Mouse (Mus musculus): ENCODE data around the gene Inpp5f. TPM values are rescaled to one million over a fixed set of nuclear protein-coding genes. Genes with fewer than 3 reads are reported as not detected.
"Not testable (repeated sequence)": the region's sequence is repeated elsewhere in the genome, so short reads cannot be mapped to it uniquely, and the experiment has no call there.

Gene Inpp5f
- 1 to 10 TPM; 8.9 to 9.9 TPM for total RNA-seq (2021)

DNA sequence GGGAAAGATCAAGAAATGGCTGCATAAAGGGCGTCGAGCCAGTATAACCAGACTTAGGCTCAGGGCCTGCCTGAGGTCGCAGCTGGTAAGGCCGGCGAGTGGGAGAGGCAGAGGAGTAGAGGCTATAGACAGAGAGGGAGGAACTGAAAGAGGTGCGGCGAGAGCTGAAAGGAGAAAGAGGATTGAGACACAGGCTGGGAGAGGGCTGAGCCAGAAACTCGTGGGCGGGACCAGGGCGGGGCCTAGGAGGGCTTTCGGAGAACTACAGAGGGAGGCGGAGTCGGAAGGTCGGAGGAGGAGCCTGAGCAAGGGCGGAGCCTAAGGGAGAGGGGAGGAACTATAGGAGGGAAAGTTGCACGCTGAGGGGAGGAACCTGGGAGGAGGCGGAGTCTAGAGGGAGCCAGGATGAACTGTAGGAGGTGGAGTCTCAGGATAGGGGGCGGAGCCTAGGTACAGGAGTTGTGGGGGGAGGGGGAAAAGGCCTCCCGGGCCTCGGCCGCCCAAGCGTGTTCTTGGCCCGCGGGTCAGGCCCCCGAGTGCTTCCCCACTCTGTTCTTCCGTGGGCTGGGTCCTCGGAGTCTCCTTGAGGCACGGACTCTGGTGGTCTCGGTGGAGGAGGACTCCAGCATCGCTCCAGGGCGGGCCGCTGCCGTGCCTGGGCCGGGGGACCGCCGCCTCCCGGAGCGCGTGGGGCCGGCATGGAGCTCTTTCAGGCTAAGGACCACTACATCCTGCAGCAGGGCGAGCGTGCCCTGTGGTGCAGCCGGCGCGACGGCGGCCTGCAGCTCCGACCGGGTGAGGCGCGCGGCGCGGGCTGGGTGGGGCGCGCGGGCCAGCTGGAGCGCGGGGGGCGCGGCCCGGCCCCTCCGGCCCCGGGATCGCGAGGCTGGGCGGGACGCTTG is at the start of gene Inpp5f:
Gene Inpp5f, plus strand, starts transcription at position 432 of the 902 bp plus-strand sequence.
- peak; percentile 100 for DNase-seq

DNA sequence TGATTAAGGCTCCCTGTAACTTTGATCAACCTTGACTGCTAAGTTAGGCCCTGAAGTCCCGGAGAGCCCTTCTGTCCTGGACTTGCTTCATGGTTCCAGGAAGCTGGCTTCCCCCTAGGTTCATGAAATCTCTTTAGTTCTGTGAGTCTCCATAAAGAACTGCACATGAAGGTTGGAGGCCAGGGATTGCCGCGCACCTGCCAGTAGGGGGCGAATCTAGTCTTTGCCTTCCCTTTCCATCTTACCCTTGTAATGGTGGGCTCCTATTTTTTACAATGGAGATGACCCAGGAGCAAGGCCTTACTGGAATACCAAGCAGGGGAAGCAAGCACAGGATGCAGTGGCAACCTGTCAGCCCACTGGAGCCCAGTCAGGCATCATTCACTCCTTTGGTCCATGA is 47.8 kb upstream of the Inpp5f start:
- peak; percentile 43 for DNase-seq

DNA sequence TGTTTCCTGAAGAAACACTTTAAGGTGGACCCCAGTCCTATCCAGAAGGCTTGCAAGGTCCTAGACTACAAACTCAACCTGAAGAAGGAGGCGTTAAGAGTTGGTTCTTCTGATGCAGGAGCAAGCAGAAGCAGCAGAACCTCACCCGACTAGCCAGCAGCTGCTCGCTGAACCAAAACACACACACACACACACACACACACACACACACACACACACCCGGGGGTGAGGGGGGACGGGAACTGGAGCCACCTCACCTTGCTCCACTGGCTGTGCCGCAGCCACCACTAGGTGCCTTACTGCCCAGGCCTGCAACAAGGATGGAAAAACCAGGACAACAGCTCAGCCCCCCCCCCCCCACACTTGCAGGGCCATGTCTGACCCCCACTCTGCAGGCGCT is 44.8 kb upstream of the Inpp5f start:
- no peak for DNase-seq

DNA sequence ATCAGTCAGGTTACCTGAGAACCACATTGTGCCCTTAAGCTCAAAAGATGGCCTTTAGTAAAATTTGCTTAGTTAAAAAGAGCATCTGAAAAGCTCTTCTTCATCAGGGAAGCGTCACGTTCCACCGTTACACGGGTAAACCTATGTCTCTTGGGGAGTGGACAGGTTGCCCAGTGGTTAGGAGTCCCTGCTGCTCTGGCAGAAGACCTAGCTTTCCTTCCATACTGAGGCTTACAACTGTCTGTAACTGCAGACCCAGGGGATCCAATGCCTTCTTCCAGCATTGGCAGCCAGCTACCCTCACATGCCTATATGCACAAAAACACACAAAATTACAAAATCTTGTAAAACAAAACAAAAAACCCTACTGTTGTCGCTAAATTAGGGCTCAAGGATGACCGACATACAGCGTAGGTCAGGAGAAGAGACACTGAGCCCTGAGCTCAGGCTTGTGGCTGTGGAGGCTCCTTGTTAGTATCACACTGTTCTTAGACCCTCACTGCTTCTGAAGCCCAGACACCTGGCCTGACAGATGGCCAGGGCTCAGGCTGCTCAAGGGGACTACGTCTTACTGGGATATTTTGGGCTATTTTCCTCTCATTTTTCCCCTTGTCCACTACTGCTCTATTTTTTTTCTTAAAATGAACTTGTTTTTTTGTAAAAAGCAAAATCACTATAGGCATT is 43.4 kb upstream of the Inpp5f start:
- no peak for DNase-seq

DNA sequence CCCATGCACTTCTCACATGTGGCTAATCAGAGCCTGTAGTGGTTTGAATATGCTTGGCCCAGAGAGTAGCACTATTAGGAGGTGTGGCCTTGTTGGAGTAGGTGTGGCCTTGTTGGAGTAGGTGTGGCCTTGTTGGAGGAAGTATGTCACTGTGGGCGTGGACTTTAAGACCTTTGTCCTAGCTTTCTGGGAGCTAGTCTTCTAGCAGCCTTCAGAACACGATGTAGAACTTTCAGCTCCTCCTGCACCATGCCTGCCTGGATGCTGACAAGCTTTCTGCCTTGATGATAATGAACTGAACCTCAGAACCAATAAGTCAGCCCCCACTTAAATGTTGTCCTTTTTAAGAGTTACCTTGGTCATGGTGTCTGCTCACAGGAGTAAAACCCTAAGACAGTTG is 41.7 kb upstream of the Inpp5f start:
- DNase-seq, result not testable (repeated sequence)

DNA sequence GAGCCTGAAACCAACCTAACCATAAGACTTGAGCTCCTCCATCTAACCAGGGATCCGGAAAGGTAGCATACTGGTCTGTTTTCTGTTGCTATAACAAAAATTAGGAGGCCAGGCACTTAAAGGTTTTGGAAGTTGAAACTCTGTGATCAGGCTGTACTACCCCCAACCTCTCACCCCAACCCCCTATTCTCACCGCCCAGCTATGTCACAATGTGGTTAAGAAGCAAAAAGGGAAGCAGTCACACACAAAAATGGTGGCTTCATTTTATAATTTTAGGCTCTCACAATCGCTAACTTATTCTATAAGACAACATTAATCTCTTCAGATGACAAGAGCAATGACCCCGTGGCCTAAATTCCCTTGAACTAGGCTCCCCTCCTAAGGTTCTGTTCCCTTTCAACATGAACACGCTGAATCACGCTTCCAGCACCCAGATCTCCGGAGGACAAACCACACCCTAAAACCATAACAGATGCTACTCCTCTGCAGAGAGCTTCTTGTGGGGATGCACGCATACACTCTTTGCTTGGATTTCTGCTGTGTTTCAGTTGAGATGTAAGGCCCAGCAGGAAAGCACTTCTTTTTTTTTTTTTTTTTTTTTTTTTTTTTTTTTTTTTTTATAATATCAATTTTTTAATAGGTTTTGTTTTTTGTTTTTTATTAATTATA is 41.0 kb upstream of the Inpp5f start:
- no peak for DNase-seq

DNA sequence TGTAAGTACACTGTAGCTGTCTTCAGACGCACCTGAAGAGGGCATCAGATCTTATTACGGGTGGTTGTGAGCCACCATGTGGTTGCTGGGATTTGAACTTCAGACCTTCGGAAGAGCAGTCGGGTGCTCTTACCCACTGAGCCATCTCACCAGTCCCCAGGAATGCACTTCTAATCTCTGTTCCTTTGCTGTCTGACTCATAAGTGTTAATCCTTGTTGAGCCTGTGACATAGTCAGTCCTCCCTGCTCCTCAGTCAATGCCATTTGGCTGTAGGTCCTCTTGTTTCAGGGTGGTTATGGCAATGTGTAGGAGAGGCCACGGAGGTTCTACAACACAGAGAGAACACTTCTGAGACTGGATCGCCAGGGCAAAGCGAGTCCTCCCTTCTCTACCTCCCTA is 40.5 kb upstream of the Inpp5f start:
- not testable (repeated sequence) for DNase-seq

DNA sequence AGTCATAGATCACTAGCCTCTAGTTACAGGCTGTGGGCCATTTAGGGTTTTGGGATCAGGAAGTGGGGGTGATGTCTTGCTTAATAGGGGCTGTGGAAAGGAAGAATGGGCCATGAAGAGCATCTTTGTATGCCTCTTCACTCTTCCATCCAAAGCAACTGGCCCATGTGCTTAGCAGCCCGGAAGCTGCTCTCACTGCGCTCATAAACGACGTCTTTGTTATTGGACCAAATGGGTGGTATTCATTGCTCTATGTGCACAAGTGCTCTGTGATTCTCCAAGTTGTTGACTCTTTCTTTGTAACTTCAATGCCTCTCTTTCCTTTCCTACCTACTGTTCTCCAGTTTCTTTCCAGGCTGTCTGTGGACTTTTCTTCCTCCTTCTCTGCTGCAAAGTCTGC is 39.1 kb upstream of the Inpp5f start:
- DNase-seq, result no peak

DNA sequence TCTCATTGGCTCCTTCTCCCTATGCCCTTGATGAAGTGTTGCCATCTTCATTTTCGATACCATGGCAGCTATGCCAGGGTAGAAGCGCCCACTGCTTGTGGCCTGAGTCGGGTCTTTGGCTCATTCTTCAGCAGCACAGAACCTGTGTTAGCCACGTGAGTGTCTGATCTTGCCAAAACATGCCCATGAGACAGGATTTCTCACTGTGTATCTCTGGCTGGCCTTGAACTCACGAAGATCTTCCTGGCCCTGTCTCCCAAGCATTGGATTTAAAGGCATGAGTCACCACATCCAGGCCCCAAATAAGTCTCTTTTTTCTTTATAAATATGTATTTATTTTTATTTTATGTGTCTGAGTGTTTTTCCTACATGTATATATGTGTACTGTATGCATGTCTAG is 35.9 kb upstream of the Inpp5f start:
- no peak for DNase-seq

DNA sequence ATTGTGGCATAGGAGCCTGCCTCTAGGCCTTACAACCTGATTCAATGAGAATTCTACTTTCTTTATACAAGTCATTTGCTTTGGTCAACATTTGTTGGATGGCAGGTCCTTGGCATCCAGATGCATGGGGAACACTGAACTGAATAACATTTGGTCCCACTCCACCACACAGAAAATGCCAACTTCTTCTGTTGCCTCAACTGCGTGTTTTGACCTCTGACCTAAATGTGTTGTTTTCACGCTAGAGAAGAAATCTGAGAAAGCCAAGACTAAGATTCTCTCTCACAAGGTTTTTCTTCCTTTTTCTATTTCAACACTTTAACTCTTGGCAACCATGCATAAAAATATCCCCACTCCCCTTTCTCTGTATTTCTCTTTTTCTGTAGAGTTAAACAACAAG is 35.3 kb upstream of the Inpp5f start:
- no peak for DNase-seq

DNA sequence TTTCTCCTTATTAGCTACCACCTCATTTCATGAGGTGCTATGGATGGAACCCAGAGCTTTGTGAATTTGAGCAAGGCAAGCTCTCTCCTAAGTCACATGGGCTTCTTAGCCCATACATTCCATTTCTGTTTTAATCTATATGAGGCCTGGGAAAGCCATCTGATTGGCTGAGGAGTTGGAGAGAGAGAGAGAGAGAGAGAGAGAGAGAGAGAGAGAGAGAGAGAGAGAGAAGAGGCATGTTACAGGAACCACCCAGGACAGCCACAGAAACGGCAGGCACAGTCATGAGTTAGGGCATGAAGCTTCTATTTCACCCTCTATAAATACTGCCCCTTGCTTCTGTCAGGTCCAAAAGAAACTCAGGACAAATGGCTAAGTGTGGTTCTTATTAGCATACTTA is 33.5 kb upstream of the Inpp5f start:
- DNase-seq, result no peak

DNA sequence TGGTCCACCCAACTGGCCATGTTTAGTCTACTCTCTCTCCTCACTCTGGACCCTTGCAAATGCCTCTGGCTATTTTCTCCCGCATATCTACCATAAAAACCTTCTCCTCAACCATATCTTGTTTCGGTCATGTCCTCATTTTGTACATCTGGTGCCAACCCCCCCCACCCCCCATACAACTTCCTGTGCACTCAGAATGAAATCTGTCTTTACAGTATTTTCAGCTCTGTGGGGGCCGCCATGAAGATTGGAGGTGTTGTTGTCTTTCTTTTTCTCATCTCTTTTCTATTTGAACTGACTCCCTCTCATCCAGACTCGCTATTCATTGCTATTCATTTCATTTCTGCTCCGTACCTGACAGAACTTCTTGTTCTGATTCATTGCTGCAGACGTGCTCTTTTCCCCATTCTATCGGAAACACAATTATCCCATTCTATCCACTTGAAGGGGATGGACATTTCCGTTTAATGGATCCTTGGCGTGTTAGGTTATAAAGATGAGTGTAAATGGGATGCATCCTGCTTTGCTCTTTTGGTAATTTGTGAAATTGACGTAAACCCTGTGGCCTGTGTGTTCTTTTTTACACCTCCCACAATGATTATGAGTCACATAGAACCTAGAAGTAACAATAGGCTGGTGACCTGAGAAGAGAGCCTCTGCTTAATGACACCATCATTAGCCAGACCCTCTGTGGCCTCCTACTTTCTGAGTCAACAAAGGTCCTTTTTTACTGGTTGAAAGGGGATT is 32.8 kb upstream of the Inpp5f start:
- no peak for DNase-seq

DNA sequence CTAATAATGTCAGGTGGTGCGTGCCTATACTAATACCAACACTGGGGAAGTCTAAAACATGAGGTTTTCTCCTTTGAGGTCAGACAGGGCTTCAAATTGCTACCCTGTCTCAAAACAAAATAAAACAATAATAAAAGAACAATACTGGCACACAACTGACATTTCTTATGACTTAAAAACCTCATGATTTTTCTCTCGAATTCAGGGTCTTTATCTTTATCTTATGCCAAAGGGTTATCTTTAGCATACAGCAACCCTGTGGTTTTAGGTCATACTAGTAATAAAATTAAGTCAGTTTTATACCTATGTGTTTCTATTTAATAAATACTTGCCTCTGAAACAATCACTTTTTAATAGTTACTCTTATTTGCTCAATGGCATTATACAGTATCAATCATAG is 31.7 kb upstream of the Inpp5f start:
- DNase-seq, result no peak

DNA sequence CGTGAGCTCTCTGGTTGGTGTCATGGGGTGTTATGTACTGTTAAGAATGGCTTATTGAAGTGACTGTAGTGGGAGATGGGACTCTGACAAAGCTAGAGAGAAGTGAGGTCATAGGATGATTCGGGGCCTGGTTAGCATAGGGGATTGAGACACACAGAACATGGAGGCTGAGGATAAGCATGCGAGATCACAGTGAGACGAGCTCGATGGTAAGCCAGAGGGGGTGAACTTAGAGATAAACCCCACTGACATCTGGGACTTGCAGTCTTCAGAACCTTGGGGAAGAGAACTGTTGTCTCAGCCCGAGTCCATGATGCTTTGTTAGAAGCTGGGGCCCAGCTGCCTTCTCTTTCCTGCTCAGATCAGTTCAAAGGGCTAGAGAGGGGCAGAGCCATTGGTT is 30.8 kb upstream of the Inpp5f start:
- DNase-seq, result no peak

DNA sequence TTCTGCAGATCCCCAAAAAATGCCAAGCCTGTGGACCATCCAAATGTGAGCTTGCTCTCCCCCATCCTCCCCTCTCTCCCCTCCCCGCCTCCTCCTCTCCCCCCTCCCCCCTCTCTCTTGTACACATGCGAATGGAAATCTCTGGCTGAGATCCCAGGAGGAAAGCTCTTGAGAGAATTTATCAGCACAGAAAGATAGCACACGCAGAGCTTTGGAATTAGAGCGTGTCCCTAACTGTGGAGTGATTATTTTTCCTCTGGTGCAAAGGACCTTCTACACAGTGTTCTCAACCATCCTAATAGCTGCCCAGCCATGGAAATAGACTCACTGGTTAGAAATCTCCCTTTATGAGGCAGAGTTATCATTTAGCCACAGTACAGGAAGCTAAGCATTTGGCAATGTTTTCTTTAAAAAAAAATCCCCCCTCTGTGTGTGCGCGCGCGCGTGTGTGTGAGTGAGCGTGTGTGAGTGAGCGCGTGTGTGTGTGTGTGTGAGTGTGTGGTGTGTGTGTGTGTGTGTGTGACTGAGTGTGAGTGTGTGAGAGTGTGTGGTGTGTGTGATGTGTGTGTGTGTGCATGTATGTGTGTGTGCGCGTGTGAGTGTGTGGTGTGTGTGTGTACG is 29.2 kb upstream of the Inpp5f start:
- DNase-seq, result peak; percentile 40

DNA sequence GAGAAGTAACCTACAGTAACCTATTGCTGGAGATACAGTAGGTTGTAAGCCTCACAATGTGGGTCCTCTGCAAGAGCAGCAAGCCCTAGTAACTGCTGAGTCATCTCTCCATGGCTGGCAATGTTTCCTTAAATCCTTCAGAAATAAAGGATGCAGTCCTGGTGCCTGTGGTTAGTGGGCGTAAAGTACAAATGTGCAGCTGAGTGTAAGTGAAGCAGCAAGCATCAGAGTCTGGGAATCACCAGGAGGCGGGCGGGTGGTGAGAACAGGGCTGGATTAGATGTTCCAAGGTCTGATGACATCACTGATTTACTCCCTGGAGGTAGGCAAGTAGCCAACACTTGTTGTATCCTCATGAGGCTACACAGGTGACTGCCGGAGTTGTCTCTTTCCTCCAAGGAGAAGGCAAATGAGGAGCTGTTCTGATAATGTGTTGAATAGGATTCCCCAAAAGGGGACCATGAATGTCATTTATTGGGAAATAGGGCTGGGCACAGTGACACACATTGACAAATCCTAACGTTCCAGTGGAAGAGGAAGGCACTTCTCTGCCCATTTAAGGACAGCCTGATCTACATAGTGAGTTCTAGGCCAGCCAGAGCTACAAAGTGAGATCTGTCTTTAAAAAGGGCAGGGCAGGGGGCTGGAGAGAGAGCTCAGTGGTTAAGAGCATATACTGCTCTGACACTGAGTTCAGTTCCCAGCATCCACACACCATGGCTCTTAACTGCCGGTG is 27.7 kb upstream of the Inpp5f start:
- DNase-seq, result peak; percentile 19

DNA sequence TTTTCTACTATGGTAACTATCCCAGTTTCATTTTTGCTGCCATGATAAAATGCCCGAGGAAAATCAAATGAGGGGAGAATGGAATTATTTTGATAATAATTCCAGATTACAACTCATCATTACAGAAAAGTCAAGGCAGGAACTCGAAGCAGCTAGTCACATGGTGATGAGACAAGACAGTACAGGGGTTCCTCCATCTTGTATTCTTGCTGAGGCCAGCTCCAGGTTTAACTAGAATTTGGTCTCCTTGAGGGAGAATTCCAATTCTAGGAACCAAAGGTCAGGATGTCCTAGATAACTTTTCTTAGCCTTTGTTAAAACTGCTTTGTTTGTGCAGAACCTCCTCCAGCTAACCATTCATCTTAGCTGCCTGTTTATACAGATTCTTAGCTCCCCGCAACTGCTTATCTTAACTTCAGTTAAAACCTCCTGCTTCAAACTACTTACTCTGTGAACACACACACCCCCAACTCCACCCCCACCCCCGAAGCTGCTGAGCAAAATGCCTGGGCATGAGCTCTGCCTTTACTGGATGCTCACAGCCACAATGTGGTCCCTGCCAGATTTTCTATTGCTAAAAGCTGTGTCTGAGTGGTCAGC is 23.7 kb upstream of the Inpp5f start:
- no peak for DNase-seq

DNA sequence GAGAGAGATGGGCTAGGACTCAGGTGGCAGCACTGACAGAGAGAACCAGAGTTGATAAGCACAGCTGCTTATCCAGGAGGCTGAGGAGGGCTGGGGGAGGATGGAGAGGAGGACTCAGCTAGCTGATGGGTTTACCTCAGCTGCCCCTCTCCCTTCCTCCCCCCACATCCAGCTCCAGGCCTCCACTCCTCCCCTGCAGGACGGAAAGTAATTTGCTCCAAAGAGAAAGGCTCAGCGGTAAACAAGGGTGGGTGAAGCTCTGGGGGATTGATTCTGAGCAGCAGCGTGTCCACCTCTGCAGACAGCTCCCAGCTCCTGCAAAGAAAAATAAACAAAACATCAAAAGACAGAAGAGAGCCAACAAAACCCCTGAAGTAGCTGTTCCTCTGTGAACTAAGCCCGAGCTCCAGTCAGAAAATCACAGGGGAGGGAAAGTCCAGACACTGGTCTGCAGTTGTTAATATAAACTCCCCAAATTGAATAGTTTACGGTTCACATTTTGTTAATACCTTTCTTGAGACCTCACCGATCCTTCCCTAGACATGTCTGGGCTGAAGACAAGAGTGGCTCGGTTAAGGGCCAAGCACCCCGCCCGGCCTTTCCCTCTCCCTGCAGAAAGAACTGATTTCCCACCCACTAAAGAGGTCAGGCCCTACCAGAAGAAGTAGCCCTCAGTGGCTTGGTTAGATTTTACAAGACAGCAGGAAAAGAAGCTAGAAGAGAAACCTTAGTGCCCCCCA is 19.6 kb upstream of the Inpp5f start:
- DNase-seq, result peak; percentile 14

DNA sequence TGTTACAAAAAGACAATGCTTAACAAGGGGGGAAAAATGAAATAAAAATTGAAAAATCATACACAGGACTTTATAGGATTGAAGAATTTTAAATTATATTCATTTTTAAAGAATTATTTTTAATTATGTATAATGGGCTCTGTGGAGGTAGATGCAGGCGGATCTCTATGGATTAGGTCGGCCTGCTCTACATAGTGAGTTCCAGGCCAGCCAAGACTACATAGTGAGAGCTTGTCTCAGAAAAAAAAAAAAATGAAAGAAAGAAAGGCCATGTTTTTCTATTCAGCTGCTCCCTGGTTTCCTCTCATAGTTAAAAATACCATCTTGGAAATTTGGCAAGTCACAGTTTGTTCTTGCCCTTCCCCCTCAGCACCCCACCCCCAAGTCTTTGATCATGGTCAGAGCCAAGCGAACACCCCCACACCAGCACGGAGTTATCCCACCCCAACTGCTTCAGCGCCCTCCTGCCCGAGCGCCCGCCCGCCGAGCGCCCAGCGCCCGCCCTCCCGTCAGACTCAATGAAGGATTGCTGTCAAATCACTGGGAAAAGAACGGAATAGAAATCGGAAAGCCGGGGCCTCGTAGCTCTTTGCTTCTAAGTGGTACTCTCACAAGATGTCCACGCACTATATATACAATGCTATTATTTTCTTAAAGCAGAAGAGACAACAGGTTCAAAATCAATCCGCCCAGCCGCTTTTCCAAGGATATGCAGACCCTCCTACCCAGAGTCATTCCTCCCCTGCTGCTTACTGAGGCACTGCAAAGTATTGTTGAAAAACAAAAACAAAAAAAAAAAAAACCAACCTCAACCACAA is 18.8 kb upstream of the Inpp5f start:
- peak; percentile 51 for DNase-seq

DNA sequence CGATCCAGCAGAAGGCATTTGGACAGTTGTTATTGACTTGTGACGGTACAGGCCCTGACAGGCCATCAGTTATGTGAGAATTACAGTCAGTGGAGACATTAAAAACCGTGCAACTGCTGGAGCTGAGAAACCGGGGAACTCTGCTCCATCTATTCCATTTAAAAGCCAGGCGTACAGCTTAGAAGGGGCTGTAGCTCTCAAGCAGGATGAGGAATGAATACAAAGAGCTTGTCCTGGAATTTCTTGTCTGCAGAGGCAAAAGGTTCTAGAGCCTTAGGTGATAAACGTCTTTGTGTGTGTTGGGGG is 18.2 kb upstream of the Inpp5f start:
- no peak for DNase-seq
